Mouse (Mus musculus): ENCODE measurements around the gene Tacc2. TPM values are rescaled to one million over a fixed set of nuclear protein-coding genes. Genes with fewer than 3 reads are reported as not detected.
"Not testable (repeated sequence)": the region's sequence is repeated elsewhere in the genome, so short reads cannot be mapped to it uniquely, and the experiment has no call there.

Tacc2 gene
- polyA plus RNA-seq, 1 experiment from 2014 or later: 17.3 TPM

DNA sequence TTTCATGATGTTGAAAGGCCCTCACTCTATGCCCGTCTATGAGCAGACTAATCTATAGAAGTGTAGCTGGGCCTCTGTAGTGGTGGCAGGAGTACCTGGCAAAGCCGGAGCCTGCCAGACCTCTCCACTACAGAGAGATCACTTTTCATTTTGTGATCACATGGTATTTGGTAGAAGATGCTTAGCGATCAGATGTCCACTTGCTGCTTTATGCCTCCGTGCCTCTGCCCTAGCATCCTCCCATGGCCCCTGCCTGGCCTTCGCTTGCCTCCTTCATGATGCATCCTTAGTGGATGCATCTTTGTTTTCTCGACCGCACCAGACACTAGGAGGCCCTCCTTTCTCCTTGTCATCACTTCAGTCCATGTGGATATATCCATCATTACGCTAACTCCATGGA is 79.7 kb downstream of the Tacc2 start:
- no peak overlapping the region for H3K9ac ChIP-seq (ENCODE audit: low read depth, low read length)
- H3K27me3 ChIP-seq (replicated peaks; ENCODE audit: control insufficient read depth, insufficient read depth, low read length): no peaks in the 10 kb centered on the region
- peaks cover 13% of the 10 kb centered on the region; the same call in 1 of the 2 replicates for H3K4me1 ChIP-seq (replicated peaks; ENCODE audit: control insufficient read depth, insufficient read depth, low read length)
- 91% methylated on average over 8 of the region's 8 CpGs for WGBS
- DNase-seq (ENCODE audit: low spot score) (no peak), ATAC-seq (replicated peaks; ENCODE audit: low FRiP score) (no peak)
- no peaks in the 10 kb centered on the region for H3K9me3 ChIP-seq (ENCODE audit: control insufficient read depth, low read length)
- H3K36me3 ChIP-seq (ENCODE audit: control insufficient read depth, insufficient read depth, low read length): no peaks in the 10 kb centered on the region
- no peak overlapping the region for H3K4me3 ChIP-seq (ENCODE audit: low read depth, low read length)
- no peak overlapping the region for H3K27ac ChIP-seq (ENCODE audit: low read depth, low read length)
- H3K4me2 ChIP-seq: no peak overlapping the region

DNA sequence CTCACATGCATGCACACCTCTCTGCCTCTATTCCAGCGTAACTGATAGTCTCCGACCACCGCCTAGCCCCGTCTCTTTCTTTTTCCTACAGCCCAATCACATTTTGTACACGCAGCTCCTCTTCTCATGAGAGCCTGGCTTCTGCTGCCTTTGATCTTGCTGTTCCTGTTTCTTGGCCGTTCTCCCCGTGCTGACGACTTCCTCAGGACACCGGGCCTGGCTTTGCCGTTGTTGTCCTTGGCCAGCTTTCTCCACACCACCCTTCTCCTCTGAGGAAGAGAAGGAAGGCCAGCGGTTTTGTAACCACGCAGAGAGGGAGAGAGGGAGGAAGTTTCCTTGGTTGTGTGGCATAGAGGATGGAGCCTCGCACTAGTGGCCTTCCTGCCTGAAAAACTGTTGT is 80.5 kb downstream of the Tacc2 start:
- ATAC-seq (replicated peaks; ENCODE audit: low FRiP score) (no peak), DNase-seq (ENCODE audit: low spot score) (no peak)
- peaks cover 13% of the 10 kb centered on the region; the same call in 1 of the 2 replicates for H3K4me1 ChIP-seq (replicated peaks; ENCODE audit: control insufficient read depth, insufficient read depth, low read length)
- WGBS: 46% methylated on average over 13 of the region's 13 CpGs
- H3K9ac ChIP-seq (ENCODE audit: low read depth, low read length): no peak overlapping the region
- H3K9me3 ChIP-seq (ENCODE audit: control insufficient read depth, low read length): no peaks in the 10 kb centered on the region
- H3K4me3 ChIP-seq (ENCODE audit: low read depth, low read length): no peak overlapping the region
- H3K27ac ChIP-seq (ENCODE audit: low read depth, low read length): no peak overlapping the region
- H3K4me2 ChIP-seq: no peak overlapping the region
- H3K36me3 ChIP-seq (ENCODE audit: control insufficient read depth, insufficient read depth, low read length): no peaks in the 10 kb centered on the region
- no peaks in the 10 kb centered on the region for H3K27me3 ChIP-seq (replicated peaks; ENCODE audit: control insufficient read depth, insufficient read depth, low read length)

DNA sequence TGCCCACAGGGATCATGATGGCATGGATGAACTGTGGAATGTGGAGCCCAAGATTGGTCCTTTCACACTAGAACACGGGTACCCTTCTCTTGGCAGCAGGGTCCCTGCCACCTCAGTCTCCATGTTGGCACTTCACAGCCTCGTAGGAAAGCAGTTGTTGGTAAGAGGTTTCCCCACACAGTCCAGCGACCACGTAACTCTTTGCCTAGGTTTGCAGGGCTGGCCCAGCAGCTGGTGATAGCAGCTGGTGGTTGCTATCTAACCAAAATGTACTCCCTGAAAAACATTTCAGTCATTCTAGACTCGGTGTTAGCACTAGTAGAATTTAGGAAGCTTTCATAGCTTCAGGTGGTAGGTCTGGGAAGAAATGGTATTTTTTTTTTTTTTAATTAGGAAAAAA is 81.9 kb downstream of the Tacc2 start:
- 75% methylated on average over 5 of the region's 5 CpGs for WGBS
- peaks cover 10% of the 10 kb centered on the region; the same call in 1 of the 2 replicates for H3K4me1 ChIP-seq (replicated peaks; ENCODE audit: control insufficient read depth, insufficient read depth, low read length)

DNA sequence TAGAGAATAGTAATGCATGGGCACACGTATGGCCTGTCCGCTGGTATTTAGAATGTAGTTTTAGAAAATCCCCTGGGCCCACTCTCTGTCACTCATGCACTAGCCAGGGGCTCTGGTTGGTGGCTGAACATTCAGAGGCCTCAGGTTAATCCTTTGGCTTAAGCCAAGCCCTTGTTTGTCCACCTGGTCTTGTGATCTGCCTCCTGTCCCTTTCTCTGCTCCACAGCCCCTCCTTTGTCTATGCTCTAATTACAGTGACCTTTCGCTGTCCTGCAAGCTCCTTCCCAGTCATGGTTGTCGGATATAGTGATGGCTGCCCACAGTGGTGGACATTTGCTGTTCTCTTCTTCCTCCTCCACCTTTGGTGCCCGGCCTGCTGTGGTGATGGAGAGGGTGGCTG is 85.0 kb downstream of the Tacc2 start:
- DNase-seq (ENCODE audit: low spot score) (no peak), ATAC-seq (replicated peaks; ENCODE audit: low FRiP score) (no peak)
- peaks cover 3% of the 10 kb centered on the region; the same call in 1 of the 2 replicates for H3K9me3 ChIP-seq (ENCODE audit: control insufficient read depth, low read length)
- no peak overlapping the region for H3K27ac ChIP-seq (ENCODE audit: low read depth, low read length)
- H3K4me3 ChIP-seq (ENCODE audit: low read depth, low read length): no peak overlapping the region
- peaks cover 5% of the 10 kb centered on the region; the same call in 1 of the 2 replicates for H3K36me3 ChIP-seq (ENCODE audit: control insufficient read depth, insufficient read depth, low read length)
- no peaks in the 10 kb centered on the region for H3K27me3 ChIP-seq (replicated peaks; ENCODE audit: control insufficient read depth, insufficient read depth, low read length)
- H3K4me1 ChIP-seq (replicated peaks; ENCODE audit: control insufficient read depth, insufficient read depth, low read length): no peaks in the 10 kb centered on the region
- WGBS: 81% methylated on average over 5 of the region's 5 CpGs
- H3K4me2 ChIP-seq: no peak overlapping the region
- H3K9ac ChIP-seq (ENCODE audit: low read depth, low read length): no peak overlapping the region

More for the DNA sequence above, 81.9 kb downstream of the Tacc2 start:
- Histone ChIP-seq H3K9me3 (ENCODE audit: control insufficient read depth, low read length) (no peaks in the 10 kb centered on the region), H3K27me3 (replicated peaks; ENCODE audit: control insufficient read depth, insufficient read depth, low read length) (no peaks in the 10 kb centered on the region), H3K27ac (ENCODE audit: low read depth, low read length) (no peak overlapping the region), H3K4me3 (ENCODE audit: low read depth, low read length) (no peak overlapping the region), H3K9ac (ENCODE audit: low read depth, low read length) (no peak overlapping the region), H3K4me2 (no peak overlapping the region), H3K36me3 (ENCODE audit: control insufficient read depth, insufficient read depth, low read length) (peaks cover 5% of the 10 kb centered on the region; the same call in 1 of the 2 replicates)
- no peak for DNase-seq (ENCODE audit: low spot score)
- ATAC-seq (replicated peaks; ENCODE audit: low FRiP score): no peak

DNA sequence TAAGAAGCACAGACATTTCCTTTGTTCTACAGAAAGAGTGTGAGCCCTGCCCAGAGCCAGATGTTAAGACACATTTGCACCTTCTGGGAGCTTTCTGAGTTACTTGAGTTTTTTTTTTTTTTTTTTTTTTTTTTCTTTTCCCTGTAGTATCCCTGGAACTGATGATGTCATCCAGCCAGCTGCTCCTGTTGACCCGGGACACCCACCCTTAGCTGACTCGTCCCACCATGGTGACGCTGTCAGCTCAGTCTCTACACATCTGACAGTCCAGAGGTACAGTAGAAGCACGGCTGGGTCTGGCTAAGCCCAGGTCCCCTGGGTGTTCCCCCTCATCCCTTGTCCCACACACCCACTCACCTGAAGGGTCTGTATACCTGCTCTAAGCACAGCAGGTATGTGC is 85.6 kb downstream of the Tacc2 start:
- H3K4me3 ChIP-seq (ENCODE audit: low read depth, low read length): no peak overlapping the region
- 68% methylated on average over 4 of the region's 4 CpGs for WGBS
- H3K36me3 ChIP-seq (ENCODE audit: control insufficient read depth, insufficient read depth, low read length): peaks cover 5% of the 10 kb centered on the region; the same call in 1 of the 2 replicates
- H3K9ac ChIP-seq (ENCODE audit: low read depth, low read length): no peak overlapping the region
- H3K4me2 ChIP-seq: no peak overlapping the region
- ATAC-seq (replicated peaks; ENCODE audit: low FRiP score) (no peak), DNase-seq (ENCODE audit: low spot score) (no peak)
- no peaks in the 10 kb centered on the region for H3K27me3 ChIP-seq (replicated peaks; ENCODE audit: control insufficient read depth, insufficient read depth, low read length)
- H3K27ac ChIP-seq (ENCODE audit: low read depth, low read length): no peak overlapping the region
- H3K4me1 ChIP-seq (replicated peaks; ENCODE audit: control insufficient read depth, insufficient read depth, low read length): no peaks in the 10 kb centered on the region
- H3K9me3 ChIP-seq (ENCODE audit: control insufficient read depth, low read length): peaks cover 3% of the 10 kb centered on the region; the same call in 1 of the 2 replicates

DNA sequence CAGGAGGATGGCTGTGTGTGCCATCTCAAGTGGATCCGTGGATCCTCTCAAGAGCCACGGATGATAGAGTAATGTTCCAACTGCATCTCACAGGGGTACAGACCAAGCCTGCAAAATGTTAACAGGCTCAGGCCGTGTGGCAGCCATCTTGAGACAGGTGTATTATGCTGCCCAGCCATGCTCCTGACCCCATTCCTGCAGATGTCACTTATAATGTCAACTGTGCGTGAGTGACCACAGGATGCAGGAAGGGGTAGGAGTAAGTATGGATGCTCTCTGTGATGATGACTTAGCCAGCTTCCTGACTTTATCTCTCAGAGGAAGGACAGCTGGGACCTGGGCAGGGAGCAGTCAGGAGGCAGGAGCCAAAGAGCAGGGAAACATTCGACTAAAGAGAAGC is 86.8 kb downstream of the Tacc2 start:
- no peak overlapping the region for H3K4me2 ChIP-seq
- no peaks in the 10 kb centered on the region for H3K27me3 ChIP-seq (replicated peaks; ENCODE audit: control insufficient read depth, insufficient read depth, low read length)
- DNase-seq (ENCODE audit: low spot score) (no peak), ATAC-seq (replicated peaks; ENCODE audit: low FRiP score) (no peak)
- WGBS: 83% methylated on average over 5 of the region's 5 CpGs
- peaks cover 5% of the 10 kb centered on the region; the same call in 1 of the 2 replicates for H3K36me3 ChIP-seq (ENCODE audit: control insufficient read depth, insufficient read depth, low read length)
- H3K9ac ChIP-seq (ENCODE audit: low read depth, low read length): no peak overlapping the region
- H3K9me3 ChIP-seq (ENCODE audit: control insufficient read depth, low read length): peaks cover 3% of the 10 kb centered on the region; the same call in 1 of the 2 replicates
- peaks cover 3% of the 10 kb centered on the region for H3K4me1 ChIP-seq (replicated peaks; ENCODE audit: control insufficient read depth, insufficient read depth, low read length)
- no peak overlapping the region for H3K4me3 ChIP-seq (ENCODE audit: low read depth, low read length)
- no peak overlapping the region for H3K27ac ChIP-seq (ENCODE audit: low read depth, low read length)

DNA sequence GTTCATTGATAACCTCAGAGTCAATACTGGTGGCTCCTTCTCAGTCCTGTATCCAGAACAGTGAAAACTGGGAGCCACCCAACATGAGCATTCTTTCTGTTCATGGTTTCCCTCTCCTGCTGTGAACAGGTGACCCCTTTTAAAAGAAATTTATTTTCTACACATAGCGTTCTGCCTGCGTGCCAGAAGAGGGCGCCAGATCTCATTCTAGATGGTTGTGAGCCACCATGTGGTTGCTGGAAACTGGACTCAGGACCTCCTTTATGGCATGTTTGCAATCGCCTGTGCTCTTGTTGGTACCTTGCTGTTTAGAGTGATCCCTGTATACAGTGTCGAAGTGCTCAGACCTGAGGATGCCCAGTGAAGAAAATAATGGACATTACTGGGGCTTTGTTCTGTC is 87.4 kb downstream of the Tacc2 start:
- Histone ChIP-seq H3K4me3 (ENCODE audit: low read depth, low read length) (no peak overlapping the region), H3K9ac (ENCODE audit: low read depth, low read length) (no peak overlapping the region), H3K4me2 (no peak overlapping the region), H3K27ac (ENCODE audit: low read depth, low read length) (no peak overlapping the region), H3K9me3 (ENCODE audit: control insufficient read depth, low read length) (peaks cover 3% of the 10 kb centered on the region; the same call in 1 of the 2 replicates), H3K36me3 (ENCODE audit: control insufficient read depth, insufficient read depth, low read length) (peaks cover 5% of the 10 kb centered on the region; the same call in 1 of the 2 replicates), H3K27me3 (replicated peaks; ENCODE audit: control insufficient read depth, insufficient read depth, low read length) (no peaks in the 10 kb centered on the region), H3K4me1 (replicated peaks; ENCODE audit: control insufficient read depth, insufficient read depth, low read length) (peaks cover 9% of the 10 kb centered on the region)
- DNase-seq (ENCODE audit: low spot score) (no peak), ATAC-seq (replicated peaks; ENCODE audit: low FRiP score) (no peak)
- 85% methylated on average over 5 of the region's 5 CpGs for WGBS

DNA sequence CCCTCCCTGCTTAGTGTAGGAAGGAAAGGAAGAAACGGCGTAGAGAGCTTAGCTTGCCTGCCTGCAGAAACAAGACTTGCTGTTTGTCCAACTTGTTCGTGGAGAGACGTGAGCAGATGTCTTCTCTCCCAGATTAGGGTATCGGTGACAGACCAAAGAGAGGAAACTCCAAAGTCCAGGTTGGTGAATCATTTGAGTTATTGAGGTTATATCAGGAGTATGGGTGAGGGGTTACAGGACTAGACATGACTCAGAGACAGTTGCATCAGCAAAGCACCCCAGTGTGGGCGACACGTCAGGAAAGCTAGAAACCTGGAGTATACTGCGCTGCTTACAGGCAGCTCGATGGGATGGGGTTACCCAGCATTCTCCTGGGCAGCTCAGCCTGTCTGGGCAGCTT is 88.1 kb downstream of the Tacc2 start:
- Histone ChIP-seq H3K4me2 (no peak overlapping the region), H3K9me3 (ENCODE audit: control insufficient read depth, low read length) (peaks cover 3% of the 10 kb centered on the region; the same call in 1 of the 2 replicates), H3K4me1 (replicated peaks; ENCODE audit: control insufficient read depth, insufficient read depth, low read length) (peaks cover 14% of the 10 kb centered on the region), H3K36me3 (ENCODE audit: control insufficient read depth, insufficient read depth, low read length) (peaks cover 5% of the 10 kb centered on the region; the same call in 1 of the 2 replicates), H3K4me3 (ENCODE audit: low read depth, low read length) (no peak overlapping the region), H3K9ac (ENCODE audit: low read depth, low read length) (no peak overlapping the region), H3K27ac (ENCODE audit: low read depth, low read length) (no peak overlapping the region), H3K27me3 (replicated peaks; ENCODE audit: control insufficient read depth, insufficient read depth, low read length) (no peaks in the 10 kb centered on the region)
- ATAC-seq (replicated peaks; ENCODE audit: low FRiP score) (no peak), DNase-seq (ENCODE audit: low spot score) (no peak)
- 95% methylated on average over 9 of the region's 9 CpGs for WGBS

DNA sequence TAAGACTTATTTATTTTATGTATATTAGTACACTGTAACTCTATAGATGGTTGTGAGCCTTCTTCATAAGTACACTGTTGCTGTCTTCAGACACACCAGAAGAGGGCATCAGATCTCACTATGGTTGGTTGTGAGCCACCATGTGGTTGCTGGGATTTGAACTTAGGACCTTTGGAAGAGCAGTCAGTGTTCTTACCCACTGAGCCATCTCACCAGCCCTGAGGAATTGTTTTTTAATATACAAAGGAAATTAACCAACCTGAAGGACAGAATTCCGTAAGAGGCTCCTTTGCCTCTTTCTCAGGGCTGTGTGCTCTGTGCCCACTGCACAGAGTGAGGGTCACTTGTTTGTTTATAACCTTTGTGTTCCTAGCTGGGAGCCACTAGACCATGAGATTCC is 90.8 kb downstream of the Tacc2 start:
- not testable (repeated sequence) for H3K27ac ChIP-seq (ENCODE audit: low read depth, low read length)

More for the DNA sequence above, 90.8 kb downstream of the Tacc2 start:
- not testable (repeated sequence) for ATAC-seq (replicated peaks; ENCODE audit: low FRiP score); H3K27me3 ChIP-seq (replicated peaks; ENCODE audit: control insufficient read depth, insufficient read depth, low read length); DNase-seq (ENCODE audit: low spot score); H3K9me3 ChIP-seq (ENCODE audit: control insufficient read depth, low read length); H3K9ac ChIP-seq (ENCODE audit: low read depth, low read length); H3K4me2 ChIP-seq; H3K36me3 ChIP-seq (ENCODE audit: control insufficient read depth, insufficient read depth, low read length); H3K4me3 ChIP-seq (ENCODE audit: low read depth, low read length)
- H3K4me1 ChIP-seq (replicated peaks; ENCODE audit: control insufficient read depth, insufficient read depth, low read length): peaks cover 17% of the 10 kb centered on the region
- WGBS: 94% methylated on average over 1 of the region's 1 CpGs
